Mouse (Mus musculus) forebrain, embryonic 11.5 days (tissue): Measurements from ENCODE around the gene Tmod3. TPM values are rescaled to one million over a fixed set of nuclear protein-coding genes. Genes with fewer than 3 reads are reported as not detected.
A peak's percentile ranks its signal among the peaks of the same experiment; 100 is the strongest.
"Not testable (repeated sequence)": the region's sequence is repeated elsewhere in the genome, so short reads cannot be mapped to it uniquely, and the experiment has no call there.

ENCODE experiments used
- ATAC-seq: fragments of 200-750 bp; cut with Nextera tagmentation; replicated peaks from 2 replicates; pipeline ENCODE4 v1.8.0; 2017; ENCODE audit warnings: moderate TSS enrichment; ENCODE audit not compliant: low FRiP score
- DNase-seq: peaks from one replicate; pipeline ENCODE4 v3.0.0-alpha.2; 2017; ENCODE audit warnings: low spot score
- H3K27ac ChIP-seq: fragments of 300-500 bp; sonication (generic); 2 replicates; pipeline ENCODE4 v1.5.1; 2014; ENCODE audit warnings: low read depth, low read length
- H3K27me3 ChIP-seq: fragments of 300-500 bp; sonication (generic); 2 replicates; pipeline ENCODE4 v1.6.1; 2014; ENCODE audit warnings: mild to moderate bottlenecking, low read length, mixed read lengths; ENCODE audit not compliant: control insufficient read depth, insufficient read depth
- H3K36me3 ChIP-seq: fragments of 300-500 bp; sonication (generic); 2 replicates; pipeline ENCODE4 v1.6.1; 2014; ENCODE audit warnings: mild to moderate bottlenecking, low read length, moderate library complexity, mixed read lengths; ENCODE audit not compliant: control insufficient read depth, insufficient read depth
- H3K4me1 ChIP-seq: fragments of 300-500 bp; sonication (generic); replicated peaks from 2 replicates; pipeline ENCODE4 v1.6.1; 2014; ENCODE audit warnings: low read length, mixed read lengths; ENCODE audit not compliant: control insufficient read depth, insufficient read depth
- H3K4me2 ChIP-seq: fragments of 300-500 bp; sonication (generic); 2 replicates; pipeline ENCODE4 v1.6.1; 2014; ENCODE audit warnings: low read depth, mild to moderate bottlenecking, low read length, moderate library complexity, mixed read lengths; ENCODE audit not compliant: severe bottlenecking
- H3K4me3 ChIP-seq: fragments of 300-500 bp; sonication (generic); 2 replicates; pipeline ENCODE4 v1.5.1; 2014; ENCODE audit warnings: low read depth, low read length
- H3K9ac ChIP-seq: fragments of 300-500 bp; sonication (generic); 2 replicates; pipeline ENCODE4 v1.6.1; 2014; ENCODE audit warnings: low read length
- H3K9me3 ChIP-seq: fragments of 300-500 bp; sonication (generic); 2 replicates; pipeline ENCODE4 v1.6.1; 2016; ENCODE audit warnings: low read length, mixed read lengths; ENCODE audit not compliant: control insufficient read depth
- WGBS: fragments of 180-500 bp; shearing (Covaris S2); extraction: QIAGEN DNeasy Blood & Tissue Kit; methylation state at CpG from one replicate; pipeline ENCODE4 v1.1.7; 2014; 5-methylcytosine and 5-hydroxymethylcytosine counted together
- polyA plus RNA-seq: library from polyadenylated mRNA; unstranded; fragments of >200 nt; fragmentation: Nextera tagmentation; extraction: Ambion mirVana; gene quantifications from 2 replicates; pipeline ENCODE4 v1.2.1, GENCODE M21; 2014

The Tmod3 gene
- polyA plus RNA-seq, 1 experiment from 2014 or later = 101 TPM

- Histone ChIP-seq H3K9me3 (no peaks in the 10 kb centered on the region), H3K36me3 (peaks cover 5% of the 10 kb centered on the region; the same call in 1 of the 2 replicates), H3K27me3 (no peaks in the 10 kb centered on the region), H3K4me3 (no peak overlapping the region), H3K9ac (no peak overlapping the region), H3K4me2 (no peak overlapping the region), H3K27ac (no peak overlapping the region), H3K4me1 (no peaks in the 10 kb centered on the region)
- ATAC-seq = no peak
- no peak for DNase-seq
- WGBS = 79% methylated on average over 10 of the region's 10 CpGs
Observed at GRCm38 (mm10) chr9:75495945-75496344, 63.5 kb downstream of the Tmod3 start.

- no peaks in the 10 kb centered on the region for H3K27me3 ChIP-seq
- no peak for ATAC-seq
- no peak overlapping the region for H3K4me2 ChIP-seq
Observed at GRCm38 (mm10) chr9:75494407-75495005, 65.0 kb downstream of the Tmod3 start.

GRCm38 (mm10) chr9:75488255-75488654, 71.2 kb downstream of the Tmod3 start:
- H3K9ac ChIP-seq, DNase-seq, H3K4me3 ChIP-seq, H3K27ac ChIP-seq, H3K4me1 ChIP-seq, H3K4me2 ChIP-seq, H3K9me3 ChIP-seq, H3K27me3 ChIP-seq, H3K36me3 ChIP-seq, ATAC-seq: not testable (repeated sequence)
- 98% methylated on average over 7 of the region's 7 CpGs for WGBS

More at GRCm38 (mm10) chr9:75494407-75495005, 65.0 kb downstream of the Tmod3 start:
- WGBS = 84% methylated on average over 9 of the region's 9 CpGs
- Histone ChIP-seq H3K9me3 (no peaks in the 10 kb centered on the region), H3K9ac (no peak overlapping the region), H3K4me1 (no peaks in the 10 kb centered on the region), H3K36me3 (0 out of 2 replicates have a peak, but pooled peaks cover 5% of the 10 kb centered on the region), H3K4me3 (no peak overlapping the region), H3K27ac (no peak overlapping the region)
- no peak for DNase-seq

GRCm38 (mm10) chr9:75485231-75485630, 74.2 kb downstream of the Tmod3 start:
- DNase-seq = no peak
- H3K36me3 ChIP-seq = no peaks in the 10 kb centered on the region
- no peak overlapping the region for H3K4me3 ChIP-seq
- H3K4me2 ChIP-seq = no peak overlapping the region
- ATAC-seq = no peak
- WGBS = 91% methylated on average over 6 of the region's 6 CpGs
- no peak overlapping the region for H3K9ac ChIP-seq
- no peaks in the 10 kb centered on the region for H3K27me3 ChIP-seq
- H3K27ac ChIP-seq = no peak overlapping the region
- no peaks in the 10 kb centered on the region for H3K4me1 ChIP-seq
- no peaks in the 10 kb centered on the region for H3K9me3 ChIP-seq

- Histone ChIP-seq H3K4me2 (no peak overlapping the region), H3K36me3 (no peaks in the 10 kb centered on the region), H3K27ac (no peak overlapping the region), H3K4me1 (no peaks in the 10 kb centered on the region), H3K9ac (no peak overlapping the region), H3K4me3 (no peak overlapping the region), H3K9me3 (no peaks in the 10 kb centered on the region), H3K27me3 (no peaks in the 10 kb centered on the region)
- DNase-seq = no peak
- WGBS = 88% methylated on average over 5 of the region's 5 CpGs
- no peak for ATAC-seq
Observed at GRCm38 (mm10) chr9:75480536-75481075, 78.9 kb downstream of the Tmod3 start.

- H3K9me3 ChIP-seq = no peaks in the 10 kb centered on the region
- H3K4me2 ChIP-seq = no peak overlapping the region
- H3K27me3 ChIP-seq = no peaks in the 10 kb centered on the region
- H3K4me1 ChIP-seq = no peaks in the 10 kb centered on the region
- DNase-seq = no peak
- H3K27ac ChIP-seq = no peak overlapping the region
- H3K4me3 ChIP-seq = no peak overlapping the region
- ATAC-seq = peak; percentile 60
- H3K9ac ChIP-seq = no peak overlapping the region
- 61% methylated on average over 8 of the region's 8 CpGs for WGBS
- H3K36me3 ChIP-seq = no peaks in the 10 kb centered on the region
Observed at GRCm38 (mm10) chr9:75479106-75479725, 80.2 kb downstream of the Tmod3 start.

- Histone ChIP-seq H3K4me1 (no peaks in the 10 kb centered on the region), H3K27ac (no peak overlapping the region), H3K9ac (no peak overlapping the region), H3K4me2 (no peak overlapping the region), H3K27me3 (no peaks in the 10 kb centered on the region), H3K4me3 (no peak overlapping the region), H3K9me3 (no peaks in the 10 kb centered on the region), H3K36me3 (no peaks in the 10 kb centered on the region; the same call in 1 of the 2 replicates)
- WGBS = 65% methylated on average over 3 of the region's 3 CpGs
- ATAC-seq (no peak), DNase-seq (no peak)
Observed at GRCm38 (mm10) chr9:75477212-75477611, 82.2 kb downstream of the Tmod3 start.

GRCm38 (mm10) chr9:75468297-75468696, 91.2 kb downstream of the Tmod3 start:
- Histone ChIP-seq H3K27ac (no peak overlapping the region), H3K4me2 (no peak overlapping the region), H3K9me3 (no peaks in the 10 kb centered on the region; the same call in 1 of the 2 replicates), H3K27me3 (no peaks in the 10 kb centered on the region), H3K4me1 (no peaks in the 10 kb centered on the region), H3K36me3 (peaks cover 7% of the 10 kb centered on the region; the same call in 1 of the 2 replicates), H3K4me3 (no peak overlapping the region), H3K9ac (no peak overlapping the region)
- no peak for DNase-seq
- ATAC-seq = no peak
- WGBS = 84% methylated on average over 14 of the region's 14 CpGs
